Mouse (Mus musculus): ENCODE data around the gene Cenpa. TPM values are rescaled to one million over a fixed set of nuclear protein-coding genes. Genes with fewer than 3 reads are reported as not detected.
A peak's percentile ranks its signal among the peaks of the same experiment; 100 is the strongest.

Cenpa gene
- polyA plus RNA-seq, 1 experiment = 187 TPM

GRCm38 (mm10) chr5:30649558-30649957, 17.0 kb upstream of the Cenpa start:
- TF ChIP-seq POLR2A (IDR thresholded peaks at IDR 0.05; ENCODE audit: borderline replicate concordance, control insufficient read depth, low read depth, low read length) = no peak
- no peak for TF ChIP-seq CTCF (IDR thresholded peaks at IDR 0.05; ENCODE audit: control insufficient read depth, insufficient read depth, low read length)
- 54% methylated on average over 4 of the region's 4 CpGs for WGBS
- Histone ChIP-seq H3K4me1 (ENCODE audit: control insufficient read depth, insufficient read depth, low read length) (peaks cover 8% of the 10 kb centered on the region), H3K27ac (ENCODE audit: control insufficient read depth, insufficient read depth, low read depth, low read length, poor library complexity) (0 out of 2 replicates have a peak overlapping the region, but pooled peaks have one; percentile 7), H3K4me3 (replicated peaks; ENCODE audit: control insufficient read depth, low read depth, low read length) (no peak overlapping the region)

DNA sequence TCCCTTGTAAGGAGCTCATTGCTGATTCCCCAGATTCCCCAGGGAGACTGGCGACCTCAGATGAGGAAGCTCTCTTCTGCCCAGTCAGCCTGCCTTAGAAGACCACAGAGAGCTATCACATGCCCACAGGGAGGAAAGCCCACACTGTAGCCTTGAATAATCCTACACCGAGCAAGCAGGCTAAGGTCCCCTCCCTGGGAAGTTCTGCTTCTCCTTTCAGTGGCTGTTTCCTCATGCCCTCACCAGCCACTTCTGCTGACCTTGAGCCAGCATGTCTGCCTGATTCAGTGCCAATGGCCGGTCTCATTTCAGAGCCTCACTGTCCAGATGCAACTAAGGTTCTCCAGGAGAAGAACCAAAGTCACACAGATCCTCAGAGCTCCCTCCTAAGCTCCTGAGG, 15.8 kb upstream of the Cenpa start:
- TF ChIP-seq POLR2A (IDR thresholded peaks at IDR 0.05; ENCODE audit: borderline replicate concordance, control insufficient read depth, low read depth, low read length) (no peak), CTCF (IDR thresholded peaks at IDR 0.05; ENCODE audit: control insufficient read depth, insufficient read depth, low read length) (no peak)
- no peak overlapping the region for H3K4me3 ChIP-seq (replicated peaks; ENCODE audit: control insufficient read depth, low read depth, low read length)
- H3K4me1 ChIP-seq (ENCODE audit: control insufficient read depth, insufficient read depth, low read length) = peaks cover 8% of the 10 kb centered on the region
- WGBS = 17% methylated on average over 3 of the region's 3 CpGs
- peak overlapping the region; percentile 30; the same call in 1 of the 2 replicates for H3K27ac ChIP-seq (ENCODE audit: control insufficient read depth, insufficient read depth, low read depth, low read length, poor library complexity)

DNA sequence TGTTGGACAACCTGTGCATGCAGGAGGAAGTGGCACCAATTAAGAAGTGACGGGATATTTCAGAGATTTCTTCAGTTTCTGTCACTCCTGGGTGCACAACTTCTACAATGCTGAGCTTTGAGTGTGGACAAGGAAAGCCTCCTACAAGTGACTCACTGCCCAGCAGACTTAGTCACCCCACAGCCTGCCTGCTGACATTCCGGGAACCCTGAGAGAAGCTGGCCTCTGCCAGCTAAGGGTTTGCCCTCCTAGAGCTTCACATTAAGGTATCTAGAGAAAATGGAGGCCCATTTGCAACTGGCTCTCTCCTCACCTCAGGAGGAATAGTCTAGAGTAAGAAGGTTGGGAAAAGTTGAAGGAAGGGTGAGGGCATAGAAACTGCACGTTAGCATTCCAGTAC, 15.0 kb upstream of the Cenpa start:
- H3K4me3 ChIP-seq (replicated peaks; ENCODE audit: control insufficient read depth, low read depth, low read length) = no peak overlapping the region
- H3K4me1 ChIP-seq (ENCODE audit: control insufficient read depth, insufficient read depth, low read length) = peaks cover 8% of the 10 kb centered on the region
- TF ChIP-seq CTCF (IDR thresholded peaks at IDR 0.05; ENCODE audit: control insufficient read depth, insufficient read depth, low read length) (no peak), POLR2A (IDR thresholded peaks at IDR 0.05; ENCODE audit: borderline replicate concordance, control insufficient read depth, low read depth, low read length) (no peak)
- no peak overlapping the region for H3K27ac ChIP-seq (ENCODE audit: control insufficient read depth, insufficient read depth, low read depth, low read length, poor library complexity)
- WGBS = 77% methylated on average over 3 of the region's 3 CpGs

- TF ChIP-seq CTCF (IDR thresholded peaks at IDR 0.05; ENCODE audit: control insufficient read depth, insufficient read depth, low read length) = no peak
- TF ChIP-seq POLR2A (IDR thresholded peaks at IDR 0.05; ENCODE audit: borderline replicate concordance, control insufficient read depth, low read depth, low read length) = no peak
- 69% methylated on average over 6 of the region's 6 CpGs for WGBS
- Histone ChIP-seq H3K4me3 (replicated peaks; ENCODE audit: control insufficient read depth, low read depth, low read length) (no peak overlapping the region), H3K4me1 (ENCODE audit: control insufficient read depth, insufficient read depth, low read length) (peaks cover 8% of the 10 kb centered on the region), H3K27ac (ENCODE audit: control insufficient read depth, insufficient read depth, low read depth, low read length, poor library complexity) (no peak overlapping the region)
Measured at GRCm38 (mm10) chr5:30653246-30653645, 13.3 kb upstream of the Cenpa start.

DNA sequence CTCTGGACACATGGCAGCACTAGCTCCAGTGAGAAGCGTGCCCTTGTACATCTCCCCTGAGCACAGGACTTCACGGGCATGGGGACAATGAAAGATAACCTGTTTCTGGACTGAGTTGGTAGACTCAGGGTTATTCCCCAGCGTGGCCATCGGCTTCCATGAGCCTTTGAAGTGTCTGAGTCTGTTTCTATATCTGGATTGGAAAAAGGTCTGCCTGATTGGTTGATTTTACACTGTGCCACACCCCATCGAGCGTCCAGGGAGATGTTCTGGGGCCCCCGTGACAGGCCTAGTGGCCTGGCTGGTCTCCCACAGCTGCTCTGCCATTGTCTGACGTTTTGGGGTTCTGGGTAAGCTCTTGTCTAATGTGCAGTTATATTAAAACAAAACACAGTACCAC, 11.5 kb upstream of the Cenpa start:
- WGBS = 84% methylated on average over 8 of the region's 8 CpGs
- no peak overlapping the region for H3K27ac ChIP-seq (ENCODE audit: control insufficient read depth, insufficient read depth, low read depth, low read length, poor library complexity)
- TF ChIP-seq CTCF (IDR thresholded peaks at IDR 0.05; ENCODE audit: control insufficient read depth, insufficient read depth, low read length) (no peak), POLR2A (IDR thresholded peaks at IDR 0.05; ENCODE audit: borderline replicate concordance, control insufficient read depth, low read depth, low read length) (no peak)

GRCm38 (mm10) chr5:30655526-30656195, 10.9 kb upstream of the Cenpa start:
- Histone ChIP-seq H3K4me1 (ENCODE audit: control insufficient read depth, insufficient read depth, low read length) (peaks cover 2% of the 10 kb centered on the region), H3K27ac (ENCODE audit: control insufficient read depth, insufficient read depth, low read depth, low read length, poor library complexity) (no peak overlapping the region), H3K4me3 (replicated peaks; ENCODE audit: control insufficient read depth, low read depth, low read length) (no peak overlapping the region)
- TF ChIP-seq POLR2A (IDR thresholded peaks at IDR 0.05; ENCODE audit: borderline replicate concordance, control insufficient read depth, low read depth, low read length) (no peak), CTCF (IDR thresholded peaks at IDR 0.05; ENCODE audit: control insufficient read depth, insufficient read depth, low read length) (no peak)
- WGBS = 85% methylated on average over 6 of the region's 6 CpGs

More for the DNA sequence above, 11.5 kb upstream of the Cenpa start:
- Histone ChIP-seq H3K4me1 (ENCODE audit: control insufficient read depth, insufficient read depth, low read length) (peaks cover 2% of the 10 kb centered on the region), H3K4me3 (replicated peaks; ENCODE audit: control insufficient read depth, low read depth, low read length) (no peak overlapping the region)

GRCm38 (mm10) chr5:30659042-30659441, 7.5 kb upstream of the Cenpa start:
- Histone ChIP-seq H3K4me3 (replicated peaks; ENCODE audit: control insufficient read depth, low read depth, low read length) (no peak overlapping the region), H3K4me1 (ENCODE audit: control insufficient read depth, insufficient read depth, low read length) (no peaks in the 10 kb centered on the region), H3K27ac (ENCODE audit: control insufficient read depth, insufficient read depth, low read depth, low read length, poor library complexity) (no peak overlapping the region)
- WGBS = 86% methylated on average over 4 of the region's 4 CpGs
- TF ChIP-seq CTCF (IDR thresholded peaks at IDR 0.05; ENCODE audit: control insufficient read depth, insufficient read depth, low read length) (no peak), POLR2A (IDR thresholded peaks at IDR 0.05; ENCODE audit: borderline replicate concordance, control insufficient read depth, low read depth, low read length) (no peak)

- no peak overlapping the region for H3K27ac ChIP-seq (ENCODE audit: control insufficient read depth, insufficient read depth, low read depth, low read length, poor library complexity)
- TF ChIP-seq CTCF (IDR thresholded peaks at IDR 0.05; ENCODE audit: control insufficient read depth, insufficient read depth, low read length) = no peak
- TF ChIP-seq POLR2A (IDR thresholded peaks at IDR 0.05; ENCODE audit: borderline replicate concordance, control insufficient read depth, low read depth, low read length) = no peak
- 77% methylated on average over 1 of the region's 1 CpGs for WGBS
- H3K4me3 ChIP-seq (replicated peaks; ENCODE audit: control insufficient read depth, low read depth, low read length) = no peak overlapping the region
- no peaks in the 10 kb centered on the region for H3K4me1 ChIP-seq (ENCODE audit: control insufficient read depth, insufficient read depth, low read length)
Measured at GRCm38 (mm10) chr5:30660278-30660677, 6.3 kb upstream of the Cenpa start.

All from bone marrow, adult 2 months (tissue).